Mouse (Mus musculus) ES-Bruce4 (cell line): ENCODE measurements at regions not wholly inside any gene's neighbourhood (a gene's known extent, or its start where the extent isn't known, plus 50 kb on each side); places are given as distances from the start of the nearest gene placed in this dataset.

Source experiments
- CTCF ChIP-seq: IDR thresholded peaks from one replicate; pipeline ENCODE4 v1.8.1; 2011; ENCODE audit warnings: low read depth, low read length
- EP300 ChIP-seq: IDR thresholded peaks from 2 replicates; pipeline ENCODE4 v1.6.1; 2011; ENCODE audit warnings: low read depth, low read length; ENCODE audit not compliant: insufficient read depth

GRCm38 (mm10) chr17:50370484-50370883, 77.0 kb upstream of the Dazl start:
- TF ChIP-seq CTCF (no peak), EP300 (no peak)
